Mouse (Mus musculus) cerebellum, postnatal 14 days (tissue): ENCODE measurements around the gene Pth1r.

Experiments
- DNase-seq, 2 experiments: peaks; one replicate each; pipeline ENCODE4 v3.0.0; 2021; ENCODE audit warnings: mixed read lengths in 2 of 2

The Pth1r gene

DNA sequence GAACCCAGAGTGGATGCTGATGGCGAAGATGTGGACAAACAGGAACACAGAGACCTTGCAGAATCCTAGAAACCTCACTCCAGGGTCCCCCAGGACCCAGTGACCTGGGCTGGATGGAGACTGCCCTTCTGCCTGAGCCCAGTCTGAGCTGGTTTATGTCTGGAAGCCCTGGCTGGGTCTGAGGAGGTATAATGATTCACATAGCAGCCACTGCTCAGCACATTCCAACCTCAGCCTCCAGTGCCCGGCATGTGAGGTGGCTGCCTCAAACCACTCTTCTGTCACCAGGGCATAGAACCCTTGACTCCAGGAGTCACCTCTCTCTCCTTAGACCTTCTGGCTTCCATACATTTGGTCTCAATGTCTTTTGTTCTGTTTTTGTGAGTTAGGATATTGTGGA, 1.5 kb upstream of the Pth1r start:
- DNase-seq = no peak

DNA sequence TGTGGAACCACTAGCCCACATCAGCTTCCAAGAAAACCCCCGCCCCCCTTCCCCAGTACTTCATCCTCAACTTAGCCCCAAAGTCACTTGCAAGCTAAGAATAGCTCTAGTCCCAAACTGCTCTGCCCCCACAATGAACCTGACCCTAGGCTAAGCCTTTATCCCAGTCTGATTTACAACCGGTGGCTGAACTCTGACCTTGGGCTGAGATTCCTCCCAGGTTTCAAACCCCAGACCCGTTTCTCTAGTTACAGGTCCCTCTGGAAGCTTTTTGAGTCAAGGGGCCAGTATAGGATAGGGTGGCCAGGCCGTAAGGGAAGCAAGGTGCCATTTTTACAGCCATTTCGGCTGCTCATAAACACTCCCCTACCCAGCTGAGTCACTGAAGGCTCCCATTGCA, 707 bp downstream of the Pth1r start:
- DNase-seq = no peak

DNA sequence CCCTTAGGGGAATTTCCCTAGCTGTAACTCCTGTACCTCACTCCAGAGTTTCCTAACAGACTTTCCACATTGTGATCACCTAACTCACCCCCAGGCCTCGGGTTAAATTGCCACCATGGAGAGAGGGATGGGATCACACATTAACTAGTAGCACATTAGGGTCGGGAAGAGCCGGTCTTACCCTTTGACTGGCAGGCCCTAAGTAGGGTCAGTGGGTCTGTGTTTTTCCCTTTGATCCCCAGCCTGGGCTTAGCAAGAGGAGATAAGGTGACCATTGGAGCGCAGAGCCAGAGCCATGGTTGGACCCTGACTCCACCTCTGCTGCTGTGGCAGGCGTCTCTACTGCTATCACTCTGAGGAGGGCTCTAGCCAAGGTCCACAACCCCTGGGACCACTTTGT, 1.2 kb downstream of the Pth1r start:
- DNase-seq = no peak

DNA sequence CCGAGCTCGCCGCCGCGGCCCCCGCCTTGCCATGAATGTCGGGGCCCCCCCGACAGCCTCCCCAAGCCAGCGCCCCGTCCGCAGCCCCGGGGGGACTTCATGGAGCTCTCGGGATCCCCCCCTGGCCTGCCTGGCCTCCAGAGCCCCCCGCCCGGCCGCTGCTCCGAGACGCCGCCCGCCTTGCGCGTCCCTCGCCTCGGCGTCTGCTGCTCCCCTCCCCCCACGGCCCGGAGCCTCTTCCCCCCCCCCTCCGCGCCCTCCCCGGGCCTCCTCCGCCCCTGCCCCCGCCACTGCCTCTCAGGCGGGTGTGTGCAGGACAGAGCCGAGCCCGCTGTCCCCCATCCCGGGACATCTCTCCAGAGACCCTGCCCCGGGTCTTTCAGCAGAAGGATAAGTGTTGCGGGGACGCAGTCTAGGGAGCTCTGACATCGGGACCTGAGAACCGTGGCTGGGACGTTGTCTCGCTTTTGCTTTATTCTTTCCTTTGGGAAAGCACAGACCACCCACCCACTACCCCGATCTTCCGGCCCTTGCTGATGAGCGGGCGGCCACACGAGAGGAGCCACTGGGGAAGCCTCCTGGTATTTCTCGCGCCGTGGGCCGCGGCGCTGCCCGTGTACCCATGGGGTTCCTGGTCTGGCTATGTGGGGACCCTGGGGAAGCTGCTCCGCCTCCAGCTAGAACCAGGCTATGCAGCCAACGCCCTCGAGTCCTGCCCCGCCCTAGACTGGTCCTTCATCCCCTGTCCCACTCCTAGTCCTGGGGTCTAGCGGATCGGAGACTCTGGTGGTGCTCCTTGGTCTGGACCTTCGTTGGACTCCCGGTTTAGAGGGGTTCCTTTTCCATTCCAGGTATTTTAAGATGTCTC, 3.3 kb downstream of the Pth1r start:
- DNase-seq = peak in 1 of 2 experiments; percentile 43

DNA sequence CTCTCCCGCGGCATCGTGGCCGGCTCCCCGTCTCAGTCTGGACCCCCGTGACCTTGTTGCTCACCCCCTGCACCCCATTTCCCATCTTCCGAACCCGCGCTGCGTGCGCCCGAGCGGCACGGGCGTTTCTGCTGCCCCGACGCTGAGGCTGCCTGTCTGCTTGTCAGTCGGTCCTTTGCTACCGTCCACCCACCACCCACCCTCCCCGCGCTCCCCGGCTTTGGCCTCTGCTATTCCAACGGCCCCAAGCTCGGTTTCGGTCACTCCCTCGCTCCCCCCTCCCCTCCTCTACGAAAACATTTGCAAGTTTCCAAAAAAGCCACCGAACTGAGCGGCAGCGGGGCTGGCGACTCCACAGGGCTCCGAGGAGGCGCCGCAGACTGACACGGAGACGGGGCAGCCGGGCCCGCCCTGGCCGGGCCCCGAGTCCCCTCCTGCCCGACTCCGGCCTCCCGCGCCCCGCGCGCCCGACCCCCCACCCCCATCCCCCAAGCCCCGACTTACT, 3.9 kb downstream of the Pth1r start:
- DNase-seq = peak in 1 of 2 experiments; percentile 41

DNA sequence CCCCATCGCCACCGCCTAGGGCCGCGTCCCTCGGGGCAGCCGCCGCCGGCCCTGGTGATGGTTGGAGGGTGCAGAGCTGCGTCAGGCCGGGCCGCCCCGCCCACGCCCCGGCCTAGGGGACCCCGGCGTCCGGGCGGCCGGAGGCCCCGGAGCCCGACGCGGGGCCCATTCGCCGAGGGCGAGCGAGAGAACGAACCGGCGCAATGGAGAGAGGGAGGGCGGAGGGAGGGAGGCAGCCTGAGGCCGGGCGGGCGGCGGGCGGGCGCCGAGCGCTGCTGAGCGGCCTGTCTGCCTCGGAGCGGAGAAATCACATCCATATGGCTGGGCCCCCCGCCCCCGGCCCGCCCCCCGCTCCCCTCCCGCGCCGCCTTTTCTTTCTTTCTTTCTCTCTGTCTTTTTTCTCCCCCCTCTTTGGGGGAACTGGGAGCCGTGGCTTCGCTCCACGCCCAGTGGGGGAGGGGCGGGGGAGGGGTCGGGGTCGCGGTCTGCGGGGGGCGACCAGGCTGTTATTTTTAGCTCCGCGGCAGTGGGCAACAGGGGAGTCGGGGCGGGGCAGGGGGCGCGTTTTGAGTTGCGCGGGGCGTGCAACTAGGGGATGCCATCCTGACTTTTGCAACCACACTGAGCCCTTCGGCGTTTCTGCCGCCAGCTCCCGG, 4.5 kb downstream of the Pth1r start:
- DNase-seq = peak in 1 of 2 experiments; percentile 43

DNA sequence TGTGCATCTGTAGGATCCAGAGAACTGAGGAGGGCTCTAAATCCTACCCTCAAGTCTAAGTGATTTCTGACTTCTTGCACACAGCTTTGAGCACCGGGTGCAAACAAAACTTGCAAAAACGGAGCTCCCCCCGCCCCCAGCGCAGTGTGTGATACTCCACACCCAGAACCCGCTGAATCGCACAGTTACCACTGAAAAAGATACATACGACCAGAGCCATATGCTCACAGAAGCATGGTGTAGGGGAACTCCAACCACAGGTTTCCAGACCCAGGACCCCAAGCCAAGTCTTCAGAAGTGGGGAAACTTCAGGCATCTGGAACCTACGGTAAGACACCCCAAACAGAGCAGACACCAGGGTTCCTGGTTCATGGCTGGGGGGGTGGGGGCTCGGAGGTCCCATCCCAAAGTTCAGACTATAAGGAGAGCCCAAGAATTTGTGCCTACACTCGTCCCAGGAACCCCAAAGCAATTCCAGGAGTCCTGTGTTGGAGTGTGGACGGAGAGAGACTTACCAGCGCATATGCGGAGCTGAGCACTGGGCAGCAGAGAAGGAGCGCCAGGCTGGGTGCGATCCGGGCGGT, 5.1 kb downstream of the Pth1r start, which contains the start of gene Myl3:
Myl3 (plus strand) TSS at position 151 of the 584 bp plus-strand sequence.
- DNase-seq = no peak

DNA sequence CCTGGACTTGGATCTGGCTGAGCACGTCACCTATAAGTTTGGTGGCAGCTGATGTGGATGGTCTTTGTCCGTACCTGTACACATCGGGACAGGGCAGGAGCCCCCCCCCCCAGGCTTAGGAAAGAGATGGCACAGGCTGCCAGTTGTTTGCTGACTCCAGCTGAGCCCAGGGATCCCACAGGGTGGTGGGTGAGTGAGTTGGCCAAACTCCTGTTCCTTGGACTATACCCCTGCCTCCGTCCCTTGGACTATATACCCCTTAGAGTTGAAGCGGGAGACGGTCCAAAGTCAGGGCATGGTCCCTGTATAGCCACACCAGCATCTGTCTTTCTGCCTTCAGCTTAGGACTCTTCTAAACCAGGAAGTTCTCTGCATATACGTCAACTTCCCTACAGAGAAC, 7.0 kb downstream of the Pth1r start:
- no peak for DNase-seq

DNA sequence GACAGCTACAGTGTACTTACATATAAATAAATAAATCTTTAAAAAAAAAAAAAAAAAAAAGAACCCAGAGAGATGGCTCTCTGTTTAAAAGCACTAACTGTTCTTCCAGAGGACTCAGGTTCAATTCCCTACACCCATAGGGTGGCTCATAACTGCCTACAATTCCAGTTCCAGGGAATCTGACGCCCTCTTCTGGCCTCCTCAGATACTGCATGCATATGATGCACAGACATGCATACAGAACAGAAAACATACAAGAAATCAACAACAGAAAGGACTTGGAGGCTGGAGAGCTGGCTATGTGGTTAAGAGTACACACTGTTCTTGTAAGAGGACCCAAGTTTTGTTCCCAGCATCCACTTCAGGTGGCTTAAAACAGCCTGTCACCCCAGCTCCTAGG, 8.9 kb downstream of the Pth1r start:
- DNase-seq = no peak

DNA sequence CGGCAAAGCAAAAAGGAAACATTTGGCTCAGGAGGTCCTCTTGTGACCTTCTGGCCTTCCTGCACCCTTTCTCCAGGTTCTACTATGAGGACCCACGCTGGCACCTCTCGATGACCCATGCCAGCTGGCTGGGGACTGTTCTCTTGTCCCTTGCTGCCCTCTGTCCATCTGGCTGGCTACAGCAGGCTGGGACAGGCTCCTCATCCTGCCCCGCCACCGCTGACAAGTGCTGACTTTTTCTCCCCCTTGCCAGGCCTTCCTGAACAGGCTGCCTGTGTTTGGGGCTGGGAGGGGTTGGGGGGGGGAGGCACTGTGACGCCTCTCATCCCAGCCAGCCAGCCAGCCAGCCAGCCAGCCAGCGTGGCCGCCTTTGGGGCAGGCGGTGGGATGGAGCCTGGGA, 10.6 kb downstream of the Pth1r start:
- DNase-seq = peak in 1 of 2 experiments; percentile 55

DNA sequence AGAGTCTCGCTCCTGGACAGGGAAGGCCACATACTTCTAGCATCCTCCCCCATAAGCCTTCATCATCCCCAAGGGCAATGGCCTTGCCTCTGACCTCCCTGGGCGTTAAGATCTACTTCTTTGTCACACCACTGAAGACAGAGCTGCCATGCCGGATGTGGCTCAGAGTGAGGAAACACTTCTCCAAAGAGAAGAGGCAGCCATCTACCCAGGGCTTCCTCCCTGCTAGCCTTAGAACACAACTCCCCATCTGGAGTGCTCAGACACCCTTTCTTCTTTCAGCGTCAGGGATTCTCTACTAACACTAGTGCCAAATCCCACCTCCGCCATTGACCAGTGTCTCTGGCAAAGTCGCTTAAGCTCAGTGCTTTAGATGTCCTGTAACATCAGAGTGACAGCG, 12.8 kb downstream of the Pth1r start:
- DNase-seq = no peak

DNA sequence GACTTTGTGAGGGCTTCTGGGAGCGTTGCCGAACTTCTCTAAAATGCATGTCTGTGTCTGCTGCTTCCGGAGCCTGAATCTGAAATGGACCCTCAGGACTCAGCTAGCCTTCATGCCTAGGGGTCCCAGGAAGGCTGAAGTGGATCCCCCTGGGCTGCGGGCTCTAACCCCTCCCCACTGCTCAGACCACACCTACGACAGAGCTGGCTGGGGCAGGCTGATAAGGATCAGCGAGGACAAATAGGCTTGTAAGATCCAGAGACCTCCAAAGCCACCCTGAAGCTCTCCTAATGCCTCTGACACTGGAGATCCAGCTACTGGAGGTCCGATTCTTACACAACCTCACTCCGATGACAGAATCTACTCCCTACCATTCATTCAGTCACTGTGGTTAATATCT, 13.8 kb downstream of the Pth1r start:
- DNase-seq = no peak

DNA sequence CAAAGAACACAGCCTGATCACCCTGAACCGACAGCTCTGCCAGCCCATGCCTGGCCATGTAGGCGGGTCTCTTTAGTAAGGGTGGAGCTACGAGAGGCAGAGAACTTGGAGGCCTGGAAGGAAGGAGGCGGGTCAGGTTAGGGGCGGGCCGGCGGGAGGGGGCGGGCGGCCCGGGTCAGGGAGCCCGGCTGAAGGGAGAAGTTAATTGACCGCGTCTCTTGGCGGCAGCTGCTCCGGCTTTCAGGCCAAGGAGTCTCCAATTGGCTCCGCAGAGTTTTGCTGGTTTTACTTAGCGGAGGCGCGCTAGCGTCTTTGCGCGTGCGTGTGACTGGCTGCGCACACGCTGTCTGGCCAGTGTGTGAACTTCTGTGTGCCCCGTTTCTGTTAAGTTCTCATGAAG, 14.3 kb downstream of the Pth1r start:
- DNase-seq = peak; percentile 45 to 49

DNA sequence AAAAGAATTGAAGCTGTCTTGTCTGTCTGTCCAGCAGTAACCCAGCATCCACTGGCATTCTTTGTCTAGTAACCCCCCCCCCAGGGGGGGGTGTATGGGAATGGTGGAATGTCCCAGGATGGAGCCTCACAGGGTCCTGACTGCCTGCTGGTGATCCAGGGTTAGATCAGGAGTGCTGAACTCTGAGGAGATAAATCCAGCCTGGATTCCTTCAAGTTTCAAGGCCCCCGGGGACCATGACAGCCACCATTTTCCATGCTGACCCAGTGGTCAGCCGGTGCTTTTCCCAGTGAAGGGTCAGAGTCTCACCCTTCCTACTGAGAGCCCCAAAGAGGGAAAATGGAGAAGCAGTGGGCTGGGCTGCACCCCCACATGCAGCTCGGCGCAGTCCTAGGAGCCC, 15.1 kb downstream of the Pth1r start:
- no peak for DNase-seq

DNA sequence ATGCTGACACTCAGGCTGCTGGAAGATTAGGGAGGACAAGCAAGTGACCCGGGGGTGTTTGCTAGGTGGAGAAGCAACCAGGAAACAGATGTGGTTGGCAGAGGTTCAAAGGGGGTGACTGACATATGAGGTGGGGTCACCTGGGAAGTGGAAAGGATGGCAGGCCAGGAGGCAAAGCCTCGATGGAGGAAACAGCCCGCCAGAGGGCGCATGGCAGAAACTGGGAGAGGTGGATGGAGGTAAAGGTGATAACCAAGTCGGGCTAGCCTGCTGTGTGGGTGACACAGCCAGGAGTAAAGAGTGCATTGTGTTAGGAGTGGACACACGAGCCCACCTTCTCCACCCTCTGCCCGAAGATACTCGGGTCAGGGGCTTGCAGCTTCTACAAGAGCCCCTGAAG, 17.1 kb downstream of the Pth1r start:
- peak; percentile 75 to 85 for DNase-seq

DNA sequence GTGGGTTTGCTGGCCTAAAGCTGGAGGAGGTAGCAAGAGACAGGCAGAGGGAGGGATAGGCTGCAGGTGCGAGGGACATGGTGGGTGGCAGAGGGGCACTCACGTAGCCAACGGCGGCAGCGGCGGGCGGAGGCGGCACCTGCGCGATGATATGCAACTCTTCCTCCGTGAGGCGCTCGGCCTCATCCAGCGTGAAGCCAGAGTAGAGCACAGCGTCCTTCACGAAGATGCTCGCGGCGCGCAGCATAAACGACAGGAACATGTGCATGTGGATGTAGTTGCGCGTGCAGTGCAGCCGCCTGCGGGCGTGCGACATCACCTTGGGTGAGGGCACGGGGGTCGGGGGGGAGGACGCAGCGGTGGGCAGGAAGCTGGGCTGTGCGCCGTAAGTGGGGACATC, 20.1 kb downstream of the Pth1r start:
- DNase-seq = peak in 1 of 2 experiments; percentile 40

DNA sequence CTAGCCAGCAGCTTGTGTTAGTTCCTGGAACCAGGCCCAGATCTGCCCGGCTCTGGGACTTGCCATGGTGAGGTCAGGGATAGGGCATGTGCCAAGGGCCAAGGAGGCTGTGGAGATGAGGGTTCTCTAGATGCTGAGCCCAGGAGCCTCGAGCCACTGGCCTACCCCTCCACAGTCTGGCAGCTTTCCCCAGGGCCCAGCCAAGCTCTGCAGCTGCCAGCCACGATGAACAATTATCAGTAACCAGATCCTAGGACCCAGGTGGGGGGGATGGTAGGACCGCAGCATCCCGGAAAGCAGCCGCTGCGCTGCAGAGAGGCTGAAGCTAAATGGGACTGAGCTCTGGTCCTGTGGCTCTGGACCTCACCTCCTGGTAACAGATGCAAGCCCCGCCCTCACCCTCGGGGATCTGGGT, 21.2 kb downstream of the Pth1r start:
- peak; percentile 50 to 72 for DNase-seq

DNA sequence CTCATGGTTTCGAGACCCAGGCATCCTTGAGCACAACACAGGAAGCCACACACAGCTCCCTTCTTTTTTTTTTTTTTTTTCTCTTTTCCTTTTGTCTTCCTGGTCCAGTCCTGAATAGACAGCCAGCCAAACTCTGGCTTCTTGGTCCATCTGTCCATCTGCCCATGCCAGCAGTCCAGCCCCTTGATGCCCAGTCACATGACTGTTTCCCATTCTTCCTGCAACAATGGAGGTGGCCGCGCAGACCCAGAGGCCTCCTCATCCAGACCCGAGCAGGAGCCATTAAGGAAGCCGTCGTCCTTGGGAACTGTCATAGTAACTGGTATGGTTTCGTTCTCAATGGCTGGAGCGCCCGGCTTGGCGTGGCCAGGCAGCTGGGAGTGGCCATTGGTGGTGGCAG, 24.9 kb downstream of the Pth1r start:
- DNase-seq = peak; percentile 35 to 41

DNA sequence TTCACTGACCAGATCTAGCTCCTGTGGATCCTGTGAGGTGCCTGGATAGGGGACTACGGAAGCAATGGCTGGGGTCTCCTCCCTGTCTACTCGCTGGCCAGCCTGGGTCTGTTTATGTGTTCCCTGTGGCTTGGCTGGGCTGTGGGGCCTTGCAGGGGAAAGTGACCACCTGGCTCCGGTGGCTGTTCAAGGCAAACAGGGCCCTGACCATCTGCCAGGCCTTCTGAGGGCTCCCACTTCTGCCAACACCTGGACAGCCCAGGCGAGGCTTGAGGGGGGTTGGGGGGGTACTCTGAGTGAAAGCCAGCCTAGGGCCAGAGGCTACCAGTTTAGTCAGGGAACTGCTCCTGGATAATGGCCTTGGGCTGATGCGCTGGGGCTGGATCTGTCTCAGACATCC, 27.0 kb downstream of the Pth1r start:
- DNase-seq = peak in 1 of 2 experiments; percentile 40

DNA sequence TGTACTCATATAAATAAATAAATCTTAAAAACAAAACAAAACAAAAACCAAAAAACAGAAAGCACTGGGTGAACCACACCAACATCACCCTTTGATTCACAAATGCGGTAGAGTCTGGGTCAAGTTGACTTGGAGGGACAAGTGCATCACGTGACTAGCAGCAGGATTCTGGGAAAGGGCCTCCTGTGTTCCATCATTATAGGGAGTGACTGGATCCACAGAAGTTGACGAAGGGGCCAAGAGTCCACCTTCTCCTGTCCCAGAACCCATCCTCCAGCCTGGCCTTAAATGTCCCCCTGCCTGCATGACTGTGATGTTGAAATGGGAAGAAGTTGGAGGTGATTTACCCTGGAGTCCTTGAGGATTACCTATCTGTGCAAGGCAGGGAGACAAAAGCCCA, 28.1 kb downstream of the Pth1r start:
- no peak for DNase-seq

DNA sequence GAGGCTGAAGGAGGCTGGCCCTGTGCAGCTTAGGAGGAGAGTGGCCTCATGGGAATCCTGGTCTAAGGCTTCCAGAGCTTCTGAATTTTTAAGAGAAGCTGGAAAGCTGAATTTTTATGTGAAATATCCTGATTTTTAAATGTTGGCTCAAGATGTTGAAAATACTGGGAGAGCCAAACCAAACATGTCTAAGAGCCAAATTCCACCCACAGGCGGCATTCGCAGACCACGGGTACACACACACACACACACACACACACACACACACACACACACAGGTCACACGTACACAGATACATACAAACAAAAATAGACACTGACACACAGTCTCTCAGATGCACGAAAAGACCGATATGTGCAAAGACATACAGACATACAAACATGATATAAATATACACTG, 28.9 kb downstream of the Pth1r start:
- DNase-seq = no peak

DNA sequence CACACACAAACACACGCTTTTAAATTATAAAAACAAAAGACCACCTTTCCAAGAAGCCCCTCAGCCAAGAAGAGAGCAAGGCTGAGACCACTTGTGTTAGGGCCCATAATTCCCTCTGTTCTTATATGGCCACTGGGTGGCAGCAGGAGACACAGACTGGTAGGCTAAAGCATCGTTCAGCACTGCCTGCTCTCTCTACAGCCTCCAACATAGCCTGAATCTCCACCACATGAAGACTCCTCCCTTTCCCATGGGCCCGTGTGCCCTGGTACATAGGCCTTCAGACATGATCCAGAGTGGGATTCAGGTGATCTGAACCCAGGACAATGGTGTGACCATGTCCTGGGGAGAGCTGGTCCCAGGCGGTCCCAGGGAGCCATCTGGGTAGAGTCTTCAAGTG, 30.2 kb downstream of the Pth1r start:
- peak; percentile 78 to 81 for DNase-seq

DNA sequence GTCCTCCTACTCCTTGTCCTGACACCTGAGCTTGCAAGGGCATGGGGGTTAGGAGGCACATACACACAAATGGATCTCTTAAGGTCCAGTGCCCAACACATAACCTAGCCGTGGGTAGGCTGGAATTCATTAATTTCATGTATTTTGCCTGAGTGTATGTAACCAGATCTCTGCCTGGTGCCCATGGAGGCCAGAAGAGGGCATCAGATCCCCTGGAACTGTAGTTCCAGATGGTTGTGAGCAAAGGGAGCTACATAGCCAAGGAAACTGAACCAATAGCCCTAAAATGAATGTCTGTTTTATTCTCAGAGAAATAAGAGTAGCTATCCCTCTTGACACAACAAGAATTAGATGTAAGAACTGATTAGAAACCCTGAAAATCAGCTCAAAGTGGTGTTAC, 31.5 kb downstream of the Pth1r start:
- no peak for DNase-seq

DNA sequence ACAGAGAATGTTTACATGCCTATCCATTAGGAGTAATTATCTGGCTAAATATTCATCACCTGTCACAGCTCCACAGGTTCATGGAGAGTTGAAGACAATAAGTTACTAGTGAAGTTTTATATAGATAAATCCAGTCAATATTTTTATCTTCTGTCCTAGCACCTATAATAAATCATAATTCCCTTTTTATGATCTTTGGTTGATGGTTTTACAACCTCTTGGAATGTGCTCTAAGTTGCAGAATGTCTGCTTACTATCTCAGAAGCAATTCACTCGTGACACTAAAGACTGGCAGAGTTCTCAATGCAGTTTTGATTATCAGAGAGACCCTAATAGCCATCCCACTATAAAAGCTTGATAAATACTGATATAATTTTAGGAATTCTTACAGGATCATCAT, 33.6 kb downstream of the Pth1r start:
- DNase-seq = no peak
